Mouse (Mus musculus): ENCODE measurements around the gene Olfr893.
"Not testable (repeated sequence)": the region's sequence is repeated elsewhere in the genome, so short reads cannot be mapped to it uniquely, and the experiment has no call there.

Gene Olfr893

DNA sequence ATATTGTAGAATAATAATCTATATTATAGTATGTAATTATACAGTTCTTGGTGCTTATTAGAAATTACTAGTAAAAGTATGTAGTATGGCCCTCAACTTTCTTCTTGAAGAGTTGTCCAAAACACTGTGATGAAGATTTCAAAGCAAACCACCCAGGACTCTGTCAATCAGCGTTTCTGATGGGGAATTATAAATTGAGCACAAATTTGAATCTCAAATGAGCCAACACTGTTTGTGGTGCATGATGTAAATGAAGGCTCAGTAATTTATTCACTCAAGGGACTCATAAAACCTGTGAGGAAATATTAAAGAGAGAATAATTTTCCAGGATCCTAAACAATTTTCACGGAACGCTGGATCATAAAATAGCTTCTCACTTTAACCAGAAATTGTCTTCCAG lies at the start of gene Olfr893:
Olfr893 (plus strand) TSS at position 301 of the 400 bp plus-strand sequence.
- no peak for DNase-seq (ENCODE audit: low read depth, low spot score)

GRCm38 (mm10) chr9:38168341-38168740 lies 39.8 kb upstream of the Olfr893 start:
- DNase-seq (ENCODE audit: low read depth, low spot score): not testable (repeated sequence)

DNA sequence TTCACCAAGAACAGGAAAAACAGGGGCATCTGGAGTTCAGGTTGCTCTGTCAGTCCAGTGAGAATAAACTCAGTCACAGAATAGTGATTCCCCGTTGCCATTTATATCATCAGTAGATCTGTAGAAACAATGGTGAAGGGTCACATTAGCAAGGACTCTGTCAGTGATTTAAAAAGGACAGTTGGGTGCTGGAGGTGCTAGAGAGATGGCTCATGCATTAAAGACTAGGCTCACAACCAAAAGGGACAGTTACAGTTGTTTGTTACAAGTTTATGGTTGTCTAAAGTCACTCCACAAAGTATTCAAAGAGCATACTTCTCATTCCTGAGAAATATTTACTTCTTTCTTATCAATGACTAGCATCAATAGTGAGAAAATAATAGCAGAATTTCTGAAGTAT lies 27.4 kb upstream of the Olfr893 start, which contains the start of gene Olfr891:
Olfr891 (minus strand) TSS at position 101 of the 400 bp plus-strand sequence.
- DNase-seq (ENCODE audit: low read depth, low spot score): no peak

- DNase-seq (ENCODE audit: low read depth, low spot score): no peak
Measured at GRCm38 (mm10) chr9:38217755-38218154, 9.6 kb downstream of the Olfr893 start, which contains the start of gene Olfr894. TSS of gene Olfr894 (plus strand) at chr9:38218055.

DNA sequence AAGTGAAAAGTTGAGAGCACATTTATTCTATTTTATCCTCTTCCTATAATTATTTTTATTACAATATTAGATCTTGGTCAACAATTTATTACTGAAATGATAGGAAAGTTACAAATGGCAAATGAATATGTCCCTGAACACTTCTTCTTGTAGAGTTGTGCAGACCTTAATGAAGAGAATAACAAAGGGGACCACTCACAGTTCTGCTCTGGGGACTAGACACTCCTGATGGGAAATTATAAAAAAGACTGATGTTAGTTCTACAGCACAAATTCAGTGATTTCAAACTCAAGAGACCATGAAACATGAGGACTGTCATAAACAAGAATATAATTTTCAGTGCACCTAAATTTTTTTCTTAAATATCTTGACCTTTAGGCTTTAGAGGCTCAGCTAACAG lies 44.3 kb downstream of the Olfr893 start, which contains the start of gene Olfr143:
Olfr143 (plus strand) TSS at position 301 of the 400 bp plus-strand sequence.
- DNase-seq (ENCODE audit: low read depth, low spot score): no peak

All from A20 (cell line).